Mouse (Mus musculus) liver, postnatal 0 days (tissue): ENCODE results near the gene Chd9. TPM values are rescaled to one million over a fixed set of nuclear protein-coding genes. Genes with fewer than 3 reads are reported as not detected.

Experiments
- ATAC-seq: fragments of 200-750 bp; cut with Nextera tagmentation; 2 replicates; pipeline ENCODE4 v1.8.0; 2017; ENCODE audit warnings: mild to moderate bottlenecking, moderate library complexity
- DNase-seq: peaks from one replicate; pipeline ENCODE4 v3.0.0-alpha.2; 2016
- H3K27ac ChIP-seq: fragments of 300-500 bp; sonication (generic); 2 replicates; pipeline ENCODE4 v1.5.1; 2014; ENCODE audit warnings: antibody characterized with exemption, moderate library complexity, mild to moderate bottlenecking, low read depth
- H3K27me3 ChIP-seq: fragments of 300-500 bp; sonication (generic); 2 replicates; pipeline ENCODE4 v1.6.1; 2014; ENCODE audit warnings: low read length, control low read depth, mixed read lengths; ENCODE audit not compliant: insufficient read depth
- H3K36me3 ChIP-seq: fragments of 300-500 bp; sonication (generic); replicated peaks from 2 replicates; pipeline ENCODE4 v1.6.1; 2014; ENCODE audit warnings: mild to moderate bottlenecking, control low read depth, low read length, moderate library complexity, mixed read lengths; ENCODE audit not compliant: insufficient read depth
- H3K4me1 ChIP-seq: fragments of 300-500 bp; sonication (generic); 2 replicates; pipeline ENCODE4 v1.6.1; 2014; ENCODE audit warnings: antibody characterized with exemption, mild to moderate bottlenecking, control low read depth; ENCODE audit not compliant: insufficient read depth
- H3K4me2 ChIP-seq: fragments of 300-500 bp; sonication (generic); 2 replicates; pipeline ENCODE4 v1.6.1; 2014; ENCODE audit warnings: low read depth, mild to moderate bottlenecking, low read length, moderate library complexity, mixed read lengths
- H3K4me3 ChIP-seq: fragments of 300-500 bp; sonication (generic); 2 replicates; pipeline ENCODE4 v1.5.1; 2014; ENCODE audit warnings: low read depth, low read length
- H3K9ac ChIP-seq: fragments of 300-500 bp; sonication (generic); replicated peaks from 2 replicates; pipeline ENCODE4 v1.6.1; 2014; ENCODE audit warnings: mild to moderate bottlenecking, moderate library complexity
- H3K9me3 ChIP-seq: fragments of 300-500 bp; sonication (generic); 2 replicates; pipeline ENCODE4 v1.6.1; 2016; ENCODE audit warnings: mild to moderate bottlenecking, control low read depth, low read length, mixed read lengths
- CTCF ChIP-seq: sonication (generic); IDR thresholded peaks from 2 replicates; pipeline ENCODE4 v1.5.1; 2016; ENCODE audit warnings: antibody characterized with exemption, low read depth
- EP300 ChIP-seq: IDR thresholded peaks from 2 replicates; pipeline ENCODE4 v1.6.1; 2016; ENCODE audit warnings: antibody characterized with exemption, low read depth, mild to moderate bottlenecking
- WGBS: fragments of 180-500 bp; shearing (Covaris S2); extraction: QIAGEN DNeasy Blood & Tissue Kit; methylation state at CpG from one replicate; pipeline ENCODE4 v1.1.7; 2014; ENCODE audit not compliant: insufficient replicate concordance; 5-methylcytosine and 5-hydroxymethylcytosine counted together
- polyA plus RNA-seq: library from polyadenylated mRNA; unstranded; fragments of >200 nt; fragmentation: Nextera tagmentation; extraction: Ambion mirVana; gene quantifications from 2 replicates; pipeline ENCODE4 v1.2.1, GENCODE M21; 2015

Gene Chd9
- polyA plus RNA-seq, 1 experiment from 2014 or later = 32.2 TPM

DNA sequence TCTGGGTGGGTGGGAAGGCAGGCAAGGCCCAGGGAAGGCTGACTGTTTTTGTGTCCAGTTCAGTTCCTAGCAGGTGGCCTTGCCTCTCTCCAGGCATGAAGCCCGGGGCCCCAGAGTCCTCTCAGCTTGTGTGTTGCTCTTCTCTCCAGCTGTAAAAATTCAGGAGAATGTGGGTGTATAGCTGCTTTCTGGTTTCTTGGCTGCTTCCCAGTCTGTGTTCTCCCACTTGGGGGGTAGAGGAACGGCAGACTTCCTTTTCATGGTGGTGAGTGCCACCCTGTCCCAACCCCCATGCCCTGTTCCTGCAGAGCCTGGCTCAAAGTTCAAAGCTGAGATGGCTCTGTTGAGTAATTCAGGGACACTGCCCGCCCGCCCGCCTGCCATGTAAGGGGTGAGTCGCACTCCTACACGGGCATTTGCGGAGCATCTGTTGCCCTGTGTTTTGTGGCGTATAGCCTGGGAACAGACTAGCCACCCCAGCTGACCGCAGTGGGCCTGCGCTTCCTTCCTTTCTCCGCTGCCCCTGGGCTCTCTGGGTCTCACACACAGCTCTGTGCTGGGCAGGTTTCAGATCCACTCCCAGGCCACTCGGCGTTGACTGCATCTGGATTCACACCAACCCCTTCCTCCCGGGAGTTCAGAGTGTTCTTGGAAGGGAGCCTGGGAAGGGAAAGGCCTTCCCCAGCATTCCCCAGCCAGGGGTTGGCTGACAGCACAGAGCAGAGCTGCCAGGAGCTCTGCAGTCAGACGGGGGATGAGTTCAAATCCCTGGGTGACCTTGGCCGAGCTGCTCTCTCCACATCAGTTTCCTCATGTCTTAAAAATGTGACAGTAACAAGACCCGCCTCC lies 41.1 kb downstream of the Chd9 start:
- WGBS = 18% methylated on average over 18 of the region's 18 CpGs
- H3K9ac ChIP-seq = peak overlapping the region; percentile 26; the same call in 1 of the 2 replicates
- H3K27ac ChIP-seq = peak overlapping the region; percentile 91
- no peaks in the 10 kb centered on the region for H3K36me3 ChIP-seq
- peak; percentile 65 for DNase-seq
- H3K9me3 ChIP-seq = no peaks in the 10 kb centered on the region
- H3K4me1 ChIP-seq = peaks cover 33% of the 10 kb centered on the region
- peak overlapping the region; percentile 60 for H3K4me2 ChIP-seq
- no peaks in the 10 kb centered on the region for H3K27me3 ChIP-seq
- peak; percentile 92 for ATAC-seq
- H3K4me3 ChIP-seq = peak overlapping the region; percentile 19
- TF ChIP-seq EP300 (no peak), CTCF (no peak)

DNA sequence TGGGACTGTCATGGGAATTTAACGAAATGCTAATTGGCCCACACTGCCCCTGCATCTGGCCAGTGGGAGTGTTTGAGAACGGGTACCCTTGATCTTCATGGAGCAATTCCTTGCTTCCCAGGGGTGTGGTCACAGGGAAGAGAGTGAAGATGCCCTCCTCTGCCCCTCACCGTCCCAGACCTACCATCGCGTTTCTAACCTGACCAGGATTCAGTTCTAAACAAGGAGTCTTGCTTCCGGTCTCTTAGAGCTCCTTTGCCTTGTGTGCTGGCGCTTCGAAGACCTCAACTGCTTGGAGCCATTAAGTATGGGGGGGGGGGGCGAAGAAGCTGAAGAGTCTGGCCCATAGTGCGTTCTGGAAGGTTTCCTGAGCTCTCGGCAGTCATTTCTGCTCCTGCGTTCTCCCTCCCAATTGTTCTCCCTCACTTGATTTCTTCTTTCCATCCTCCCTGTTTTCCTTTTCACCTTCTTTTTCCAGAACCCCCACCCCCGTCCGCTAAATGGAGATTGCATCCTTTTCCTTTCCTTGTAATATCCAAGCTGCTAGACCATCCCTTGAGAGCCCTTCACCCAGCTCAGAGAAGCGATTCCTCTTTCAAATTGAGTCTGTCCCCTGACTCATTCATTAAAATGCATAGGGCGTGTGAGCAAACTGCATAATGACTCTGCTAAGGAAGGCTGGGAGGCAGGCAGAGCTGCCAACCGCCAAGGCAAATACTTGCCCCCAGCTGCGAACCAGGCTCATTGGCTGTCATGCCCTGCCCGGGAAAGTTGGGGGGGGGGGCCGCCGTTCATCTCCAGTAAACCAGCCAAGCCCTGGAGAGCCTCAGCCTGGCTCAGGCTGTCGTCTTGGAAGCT lies 42.0 kb downstream of the Chd9 start:
- no peak for TF ChIP-seq EP300
- no peak for TF ChIP-seq CTCF
- Histone ChIP-seq H3K9ac (no peak overlapping the region), H3K4me1 (peaks cover 33% of the 10 kb centered on the region), H3K9me3 (no peaks in the 10 kb centered on the region), H3K4me2 (peak overlapping the region; percentile 60), H3K27me3 (no peaks in the 10 kb centered on the region), H3K27ac (peak overlapping the region; percentile 91), H3K4me3 (peak overlapping the region; percentile 19; the same call in 1 of the 2 replicates), H3K36me3 (no peaks in the 10 kb centered on the region)
- no peak for ATAC-seq
- WGBS = 25% methylated on average over 22 of the region's 22 CpGs
- no peak for DNase-seq

DNA sequence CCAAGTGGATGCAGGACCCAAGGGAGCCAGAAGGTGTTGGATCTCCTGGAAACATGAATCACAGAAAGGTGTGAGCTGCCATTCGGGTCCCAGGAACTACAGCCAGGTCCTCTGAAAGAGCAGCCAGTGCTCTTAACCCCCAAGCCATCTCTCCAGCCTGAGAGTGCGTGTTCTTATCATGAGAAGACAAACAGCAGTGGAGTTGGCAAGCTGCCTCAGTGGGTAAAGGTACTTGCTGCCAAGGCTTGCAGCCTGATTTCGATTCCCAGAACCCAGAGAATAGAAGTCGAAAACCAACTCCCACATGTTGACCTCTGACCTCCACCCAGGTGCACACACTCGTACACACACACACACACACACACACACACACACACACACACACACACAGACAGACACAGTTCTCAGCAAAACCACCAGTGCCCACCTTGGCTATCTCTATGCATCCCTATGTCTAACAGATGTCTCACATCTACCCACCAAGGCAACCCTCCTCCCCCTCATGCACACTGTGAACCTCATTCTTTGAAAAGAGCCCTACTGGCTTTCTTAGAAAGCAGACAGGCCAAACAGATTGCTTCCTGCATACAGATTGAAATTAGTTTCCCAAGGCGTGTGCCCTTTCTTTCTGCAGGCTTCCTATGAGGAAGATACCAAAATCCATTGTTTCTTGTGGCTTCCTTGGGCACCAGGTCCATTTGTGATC lies 43.4 kb downstream of the Chd9 start:
- no peaks in the 10 kb centered on the region for H3K27me3 ChIP-seq
- no peaks in the 10 kb centered on the region for H3K36me3 ChIP-seq
- no peak for TF ChIP-seq CTCF
- no peak for TF ChIP-seq EP300
- no peaks in the 10 kb centered on the region for H3K9me3 ChIP-seq
- H3K9ac ChIP-seq = no peak overlapping the region
- 46% methylated on average over 6 of the region's 6 CpGs for WGBS
- DNase-seq (peak; percentile 57), ATAC-seq (peak; percentile 11; the same call in 1 of the 2 replicates)
- no peak overlapping the region for H3K27ac ChIP-seq
- no peak overlapping the region for H3K4me2 ChIP-seq
- peaks cover 40% of the 10 kb centered on the region for H3K4me1 ChIP-seq
- no peak overlapping the region for H3K4me3 ChIP-seq

DNA sequence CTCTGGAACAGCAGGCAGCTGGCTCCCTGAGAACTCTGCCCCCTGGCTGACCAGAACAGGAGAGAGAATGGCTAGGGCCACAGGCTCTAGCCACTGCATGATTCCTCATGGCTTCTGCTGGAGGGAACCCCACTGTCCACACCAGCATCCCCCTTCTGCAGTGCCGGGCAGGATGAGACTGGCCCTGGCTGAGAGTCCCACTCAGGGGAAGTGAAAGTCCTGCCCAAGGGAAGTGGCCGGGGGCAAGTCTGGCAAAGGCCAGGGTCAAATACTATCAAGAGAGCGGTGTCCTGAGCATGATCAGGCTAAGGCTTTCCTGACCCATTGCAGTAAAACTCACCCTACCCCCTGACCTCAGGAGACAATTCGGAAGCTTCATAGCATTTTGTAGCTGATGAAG lies 44.9 kb downstream of the Chd9 start:
- WGBS = 62% methylated on average over 4 of the region's 4 CpGs
- no peak overlapping the region for H3K9ac ChIP-seq
- no peaks in the 10 kb centered on the region for H3K27me3 ChIP-seq
- ATAC-seq (no peak), DNase-seq (no peak)
- no peak overlapping the region for H3K4me3 ChIP-seq
- no peak overlapping the region for H3K27ac ChIP-seq
- peaks cover 51% of the 10 kb centered on the region for H3K4me1 ChIP-seq
- H3K4me2 ChIP-seq = no peak overlapping the region
- H3K9me3 ChIP-seq = no peaks in the 10 kb centered on the region
- TF ChIP-seq CTCF (0 out of 2 replicates have a peak, but pooled peaks have one; percentile 8), EP300 (no peak)
- H3K36me3 ChIP-seq = no peaks in the 10 kb centered on the region

DNA sequence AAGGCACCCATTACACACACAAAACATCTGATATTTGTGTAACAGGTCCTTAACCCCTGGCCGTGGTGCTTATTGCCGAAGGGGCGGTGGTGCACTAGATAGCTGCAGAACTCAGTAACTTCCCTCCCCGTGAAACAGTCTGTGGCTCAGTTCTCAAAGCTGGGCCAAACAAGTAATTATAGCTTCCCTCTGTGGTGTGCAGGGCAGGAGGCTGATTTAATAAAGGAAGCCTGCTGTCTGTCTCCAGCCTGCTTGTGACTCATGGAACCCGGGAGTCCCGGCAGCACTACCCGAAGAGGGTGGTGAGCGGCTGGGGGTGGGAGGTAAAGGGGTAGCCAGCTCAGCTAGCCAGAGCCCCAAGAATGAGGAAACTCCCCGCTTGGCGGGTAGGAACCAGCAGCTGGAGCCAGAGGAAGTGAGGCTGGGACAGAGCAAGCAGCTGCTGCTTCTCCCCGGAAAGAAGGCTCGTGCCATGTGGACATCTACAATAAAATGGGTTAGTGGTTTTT lies 48.1 kb downstream of the Chd9 start:
- peak; percentile 59 for DNase-seq
- peak overlapping the region; percentile 86 for H3K4me2 ChIP-seq
- peaks cover 43% of the 10 kb centered on the region for H3K4me1 ChIP-seq
- TF ChIP-seq CTCF = no peak
- TF ChIP-seq EP300 = no peak
- H3K27ac ChIP-seq = peak overlapping the region; percentile 80
- no peaks in the 10 kb centered on the region for H3K9me3 ChIP-seq
- 12% methylated on average over 12 of the region's 12 CpGs for WGBS
- H3K27me3 ChIP-seq = no peaks in the 10 kb centered on the region
- H3K36me3 ChIP-seq = no peaks in the 10 kb centered on the region
- H3K9ac ChIP-seq = peak overlapping the region; percentile 65
- peak overlapping the region; percentile 56 for H3K4me3 ChIP-seq
- ATAC-seq = peak; percentile 42
